Mouse (Mus musculus): ENCODE measurements around the gene Adrb1.

DNA sequence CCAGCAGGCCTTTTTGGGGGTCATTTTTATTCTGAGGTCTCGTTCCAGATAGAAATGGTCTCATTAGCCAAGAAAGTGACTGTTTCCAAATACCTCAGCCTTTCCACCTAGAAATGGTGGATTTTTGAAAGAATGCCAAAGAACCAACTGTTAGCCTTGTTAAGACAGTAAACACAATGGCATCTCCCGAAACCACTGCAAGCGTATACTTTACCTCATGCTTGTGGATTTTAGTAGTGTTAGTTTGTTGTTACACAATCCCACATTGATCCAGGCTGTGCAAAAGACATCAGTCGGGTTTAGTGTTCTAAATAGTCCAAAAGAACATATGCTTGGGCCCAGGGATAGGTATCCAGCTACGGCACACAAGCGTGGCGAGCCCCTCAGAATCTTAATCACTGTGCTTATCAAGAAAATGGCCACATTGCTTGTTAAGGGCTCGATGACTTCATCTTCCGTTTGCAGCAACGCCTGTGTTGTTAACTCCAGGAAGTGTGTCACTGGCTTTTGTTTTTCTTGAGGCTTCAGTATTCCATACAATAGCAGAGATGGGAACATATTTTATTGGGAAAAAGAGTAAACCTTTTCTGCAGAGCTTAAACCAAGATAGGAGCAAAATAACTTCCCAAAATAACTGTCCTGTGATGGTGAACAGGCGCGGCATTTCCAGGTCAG, 33.2 kb upstream of the Adrb1 start:
- TF ChIP-seq CTCF (IDR thresholded peaks at IDR 0.05; ENCODE audit: low read depth, low read length) (no peak), POLR2A (IDR thresholded peaks at IDR 0.05; ENCODE audit: insufficient read depth, low read length) (no peak), EP300 (IDR thresholded peaks at IDR 0.05; ENCODE audit: insufficient read depth, low read depth, low read length) (no peak)

All from ES-Bruce4 (cell line).